Mouse (Mus musculus) testis, adult 2 months (tissue): ENCODE data around the gene Ormdl2.

ENCODE experiments used
- CTCF ChIP-seq: fragments of 200-500 bp; IDR thresholded peaks from 2 replicates; pipeline ENCODE4 v1.5.1; 2012; ENCODE audit warnings: low read depth, mild to moderate bottlenecking, inconsistent platforms, low read length, moderate library complexity; ENCODE audit not compliant: control insufficient read depth, insufficient read depth, insufficient replicate concordance
- POLR2A ChIP-seq: fragments of 200-500 bp; IDR thresholded peaks from 2 replicates; pipeline ENCODE4 v1.6.1; 2012; ENCODE audit warnings: low read depth, mild to moderate bottlenecking, inconsistent platforms, low read length, moderate library complexity; ENCODE audit not compliant: control insufficient read depth

GRCm38 (mm10) chr10:128846664-128847063 is 25.2 kb upstream of the Ormdl2 start:
- TF ChIP-seq CTCF (no peak), POLR2A (no peak)
